Mouse (Mus musculus): ENCODE results near the gene Klf14. TPM values are rescaled to one million over a fixed set of nuclear protein-coding genes. Genes with fewer than 3 reads are reported as not detected.

The Klf14 gene
- polyA plus RNA-seq, 1 experiment from 2014 or later: 1.7 TPM

GRCm38 (mm10) chr6:30920834-30921675, 37.8 kb downstream of the Klf14 start:
- DNase-seq (ENCODE audit: low spot score): peak; percentile 17
- H3K27me3 ChIP-seq (replicated peaks; ENCODE audit: low read depth, poor library complexity, severe bottlenecking): no peaks in the 10 kb centered on the region
- H3K9me3 ChIP-seq: no peaks in the 10 kb centered on the region
- peak overlapping the region; percentile 28; the same call in 1 of the 2 replicates for H3K4me3 ChIP-seq
- WGBS: 62% methylated on average over 21 of the region's 21 CpGs
- H3K27ac ChIP-seq (replicated peaks): peak overlapping the region; percentile 40
- H3K36me3 ChIP-seq (replicated peaks): no peaks in the 10 kb centered on the region
- peaks cover 10% of the 10 kb centered on the region for H3K4me1 ChIP-seq

- Histone ChIP-seq H3K4me3 (no peak within 1 kb of the TSS), H3K9me3 (no peaks in the 10 kb centered on the region), H3K27ac (replicated peaks) (no peak within 1 kb of the TSS), H3K27me3 (replicated peaks; ENCODE audit: low read depth, poor library complexity, severe bottlenecking) (no peaks in the 10 kb centered on the region), H3K36me3 (replicated peaks) (no peaks in the 10 kb centered on the region), H3K4me1 (0 out of 2 replicates have a peak, but pooled peaks cover 2% of the 10 kb centered on the region)
- DNase-seq (ENCODE audit: low spot score): no peak
- 85% methylated on average over 2 of the region's 2 CpGs for WGBS
These were observed 43.4 kb downstream of the Klf14 start, which contains the start of gene Tsga13 for GRCm38 (mm10) chr6:30915473-30915872. Tsga13 (minus strand) TSS chr6:30915573.

DNA sequence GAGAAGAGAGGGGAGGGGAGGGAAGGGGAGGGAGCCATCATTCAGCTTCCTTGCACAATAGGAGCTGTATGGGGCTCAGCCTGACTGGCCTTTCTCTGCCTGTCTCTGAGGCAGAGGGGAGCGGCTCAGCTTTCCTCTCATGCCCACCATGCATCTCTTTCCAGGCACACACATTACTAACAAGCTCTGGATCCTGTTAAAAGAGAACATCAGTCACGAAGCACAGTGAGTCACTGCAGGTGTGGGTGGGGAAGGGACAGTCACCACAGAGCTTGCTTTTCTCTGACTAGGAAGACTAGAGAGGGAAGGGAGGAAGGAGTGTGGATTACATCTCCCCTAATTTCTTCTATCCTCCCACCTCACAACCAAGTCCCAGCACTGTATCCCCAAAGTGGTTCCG, 50.9 kb downstream of the Klf14 start:
- H3K27me3 ChIP-seq (replicated peaks; ENCODE audit: low read depth, poor library complexity, severe bottlenecking): no peaks in the 10 kb centered on the region
- peaks cover 5% of the 10 kb centered on the region; the same call in 1 of the 2 replicates for H3K4me1 ChIP-seq
- H3K27ac ChIP-seq (replicated peaks): peak overlapping the region; percentile 16
- no peaks in the 10 kb centered on the region for H3K9me3 ChIP-seq
- 53% methylated on average over 3 of the region's 3 CpGs for WGBS
- H3K36me3 ChIP-seq (replicated peaks): no peaks in the 10 kb centered on the region
- DNase-seq (ENCODE audit: low spot score): no peak
- H3K4me3 ChIP-seq: no peak overlapping the region

Other genes starting within 250 kb of the Klf14 start
- 1,878 and 2,201 TPM in 2 replicates for gene Mest, start 235.5 kb downstream of the Klf14 start, polyA plus RNA-seq (2016; fragmentation: Nextera tagmentation; extraction: Ambion mirVana)
- gene Copg2, start 62.3 kb downstream of the Klf14 start, polyA plus RNA-seq (2016; fragmentation: Nextera tagmentation; extraction: Ambion mirVana): 28.9 and 31.5 TPM in 2 replicates
- not detected in 2 replicates for gene Tsga13, start 43.5 kb downstream of the Klf14 start, polyA plus RNA-seq (2016; fragmentation: Nextera tagmentation; extraction: Ambion mirVana)